Mouse (Mus musculus): Measurements from ENCODE around the gene Cfap45. TPM values are rescaled to one million over a fixed set of nuclear protein-coding genes. Genes with fewer than 3 reads are reported as not detected.

The Cfap45 gene
- total RNA-seq, 2 experiments from 2014 or later, result 3.1 to 4.3 TPM

DNA sequence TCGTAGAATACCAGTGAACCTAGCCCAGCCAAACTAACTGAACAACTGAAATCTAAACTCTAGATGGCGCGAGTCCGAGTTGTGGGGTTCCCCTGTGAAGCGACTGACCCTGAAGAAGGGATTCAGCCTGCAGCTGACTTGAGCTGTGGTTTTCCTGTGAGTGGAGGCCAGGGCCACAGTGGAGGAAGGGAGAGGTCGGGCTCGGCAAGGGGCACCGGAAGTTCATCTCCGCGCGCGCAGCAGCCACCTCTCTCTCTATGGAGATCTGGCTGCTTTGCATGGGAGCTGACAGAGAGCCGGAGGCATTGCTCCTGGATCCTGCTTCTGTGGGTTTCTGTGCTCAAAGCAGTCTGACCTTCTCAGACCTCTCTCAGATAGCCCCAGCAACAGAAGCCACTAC is 7.6 kb upstream of the Cfap45 start:
- peak in 1 of 2 experiments; percentile 81 for DNase-seq (ENCODE audit: extremely low spot score in 1 of 2, low spot score in 2 of 2)
- intact Hi-C loops (cut with DNase I), result no loop called here

DNA sequence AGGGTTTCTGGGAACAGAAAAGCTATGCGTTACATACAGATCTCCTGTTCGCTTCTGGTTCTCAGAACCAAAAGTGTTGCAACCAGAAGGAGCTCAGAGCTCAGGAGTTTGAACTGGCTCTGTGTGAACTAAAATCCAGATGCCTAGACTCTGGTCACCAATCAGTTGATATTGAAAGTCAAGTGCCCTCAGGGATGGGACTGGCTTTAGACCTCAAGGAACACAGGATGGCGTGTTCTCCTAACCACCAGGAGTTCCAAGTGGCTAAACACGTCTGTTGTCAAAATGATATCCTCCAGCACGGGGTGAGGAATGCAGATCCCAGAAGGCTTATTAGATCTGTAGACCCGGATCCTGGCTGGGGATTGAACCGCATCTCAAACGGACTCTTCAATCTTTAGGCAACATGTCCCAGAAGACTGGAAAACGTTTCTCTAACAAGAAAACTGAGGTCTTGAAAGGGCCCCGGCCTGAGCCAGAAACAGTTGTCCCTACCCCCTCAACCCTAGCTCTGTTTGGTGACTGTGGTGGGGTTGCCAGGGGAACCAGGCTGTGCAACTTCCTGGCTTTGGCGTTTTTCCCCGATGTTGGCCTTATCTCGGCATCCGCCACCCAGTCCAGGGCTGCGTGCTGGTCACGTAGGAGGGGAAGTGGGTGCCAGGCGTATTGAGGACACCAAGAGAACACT is 6.9 kb upstream of the Cfap45 start:
- peak in 1 of 2 experiments; percentile 64 for DNase-seq (ENCODE audit: extremely low spot score in 1 of 2, low spot score in 2 of 2)
- intact Hi-C loops (cut with DNase I), result no loop called here

DNA sequence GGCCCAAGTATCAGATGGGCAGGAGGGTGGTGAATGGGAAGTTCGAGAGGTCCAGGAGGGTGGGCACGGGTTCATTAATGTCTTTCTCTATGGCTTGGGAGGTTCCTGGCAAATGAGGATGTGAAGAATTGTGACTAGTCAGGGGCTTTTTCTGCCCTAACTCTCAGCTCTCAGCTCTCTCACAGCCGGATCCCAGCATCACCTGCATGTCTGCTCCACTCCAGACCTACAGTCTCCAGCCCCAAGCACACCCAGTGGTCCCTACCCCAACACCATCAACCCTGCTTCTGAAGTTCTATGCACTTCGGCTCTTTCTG is 6.4 kb upstream of the Cfap45 start:
- intact Hi-C loops (cut with DNase I), result no loop called here
- DNase-seq (ENCODE audit: extremely low spot score in 1 of 2, low spot score in 2 of 2), result no peak

DNA sequence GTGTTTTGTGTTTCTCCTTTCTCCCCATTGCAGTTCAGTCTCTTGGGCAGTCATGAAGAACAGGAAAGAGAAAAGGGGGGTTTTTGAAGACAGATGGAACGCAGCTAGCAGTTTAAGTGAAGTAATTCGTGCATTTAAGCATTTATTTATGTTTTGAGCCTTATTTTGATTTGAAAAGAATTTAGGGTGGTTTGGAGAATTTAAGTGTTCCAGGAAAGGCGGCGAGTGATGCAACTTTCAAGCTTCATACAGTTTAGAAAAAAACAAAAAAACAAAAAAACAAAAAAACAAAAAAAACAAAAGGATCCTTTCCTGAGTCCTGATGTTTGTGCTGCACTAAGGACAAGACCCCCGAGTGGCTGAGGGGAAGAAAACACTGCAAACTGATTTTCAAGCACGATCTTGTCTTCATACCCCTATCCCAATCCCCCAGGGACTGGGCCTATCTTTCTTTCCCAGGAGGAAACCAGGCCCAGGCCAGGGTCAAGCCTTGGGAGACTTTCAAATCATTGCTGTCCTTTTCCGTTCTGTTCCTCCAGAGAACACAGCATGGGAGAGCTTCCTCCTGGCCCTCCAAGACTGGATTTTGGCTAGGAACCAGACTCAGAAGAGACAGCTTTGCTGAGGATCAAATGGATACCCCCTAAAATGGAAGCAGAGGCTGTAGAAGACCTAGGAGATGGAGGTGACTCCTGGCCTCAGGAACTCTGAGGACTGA is 5.9 kb upstream of the Cfap45 start:
- DNase-seq (ENCODE audit: extremely low spot score in 1 of 2, low spot score in 2 of 2), result peak in 1 of 2 experiments; percentile 50
- intact Hi-C loops (cut with DNase I), result no loop called here

DNA sequence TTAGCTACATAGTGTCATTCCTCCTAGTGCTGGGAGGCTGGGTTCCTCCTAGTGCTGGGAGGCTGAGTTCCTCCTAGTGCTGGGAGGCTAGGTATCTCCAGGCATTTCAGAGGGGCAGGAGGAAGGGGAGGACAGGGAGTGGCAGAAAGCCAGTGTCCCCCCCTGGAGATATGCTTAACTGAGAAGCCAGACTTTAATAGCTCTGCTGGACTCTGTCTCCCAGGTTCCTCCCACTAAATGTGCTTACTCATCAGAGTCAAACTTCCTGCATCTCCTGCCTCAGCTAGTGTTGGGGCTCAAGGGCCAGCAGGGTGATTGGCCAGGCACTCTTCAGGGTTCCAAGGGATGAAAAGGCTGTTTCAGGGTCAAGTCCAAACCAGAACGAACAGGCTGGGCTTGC is 5.2 kb upstream of the Cfap45 start:
- DNase-seq (ENCODE audit: extremely low spot score in 1 of 2, low spot score in 2 of 2), result no peak
- intact Hi-C loops (cut with DNase I), result no loop called here

DNA sequence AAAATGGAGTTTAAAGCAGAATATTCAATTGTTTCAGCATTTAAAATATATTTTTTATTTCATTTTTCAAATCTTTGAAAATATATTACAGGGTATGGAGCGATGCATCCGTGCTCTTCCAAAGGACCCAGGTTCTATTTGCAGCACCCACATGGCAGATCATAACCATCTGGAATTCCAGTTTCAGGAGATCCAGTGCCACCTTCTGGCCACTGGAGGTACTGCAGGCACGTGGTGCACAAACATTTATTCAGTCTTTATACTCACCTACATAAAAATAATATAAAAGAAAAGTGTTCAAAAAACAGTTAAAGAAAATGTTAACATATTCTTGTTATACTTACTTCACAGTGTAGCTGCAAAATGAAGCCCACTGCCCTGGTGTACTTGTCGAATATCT is 2.6 kb upstream of the Cfap45 start:
- DNase-seq (ENCODE audit: extremely low spot score in 1 of 2, low spot score in 2 of 2), result no peak
- intact Hi-C loops (cut with DNase I), result no loop called here

DNA sequence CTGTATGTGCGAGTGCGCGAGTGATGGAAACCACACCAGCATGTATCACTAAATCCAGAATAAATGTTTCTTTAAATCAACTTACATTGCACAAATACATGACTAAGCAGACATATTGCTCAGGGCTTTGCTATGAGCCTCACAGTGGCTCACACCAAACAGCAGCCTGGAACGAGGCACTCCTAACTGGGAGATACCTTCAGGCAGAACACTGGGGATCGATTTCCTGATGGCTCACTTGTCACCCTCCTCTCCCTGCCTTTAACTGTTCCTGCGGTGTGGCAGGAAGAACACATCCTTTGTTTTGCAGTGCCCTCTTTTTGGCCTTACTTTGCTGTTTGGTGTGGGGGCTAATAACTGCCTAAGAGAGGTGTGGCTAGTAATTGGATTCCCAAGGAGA is 957 bp upstream of the Cfap45 start:
- no peak for DNase-seq (ENCODE audit: extremely low spot score in 1 of 2, low spot score in 2 of 2)
- intact Hi-C loops (cut with DNase I), result no loop called here

DNA sequence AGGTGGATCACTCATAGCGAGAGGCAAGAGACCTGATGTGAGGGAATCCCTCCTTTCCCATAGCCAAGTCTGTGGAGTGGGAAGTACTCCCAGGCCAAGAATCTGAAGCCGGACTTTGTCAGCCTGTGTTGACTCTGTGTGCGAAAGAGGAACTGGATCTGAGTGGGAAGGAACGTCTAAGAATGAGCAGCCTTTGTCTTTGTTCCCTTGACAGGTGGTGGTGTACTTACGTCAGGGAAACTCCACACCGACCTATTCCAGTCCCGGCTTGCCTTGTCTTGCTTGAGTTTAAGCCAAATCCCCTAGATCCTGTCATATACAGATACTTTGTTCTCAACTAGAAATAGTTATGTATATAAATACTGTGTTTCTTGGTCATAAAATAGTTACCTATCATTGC is 1.9 kb downstream of the Cfap45 start:
- intact Hi-C loops (cut with DNase I), result no loop called here
- no peak for DNase-seq (ENCODE audit: extremely low spot score in 1 of 2, low spot score in 2 of 2)

DNA sequence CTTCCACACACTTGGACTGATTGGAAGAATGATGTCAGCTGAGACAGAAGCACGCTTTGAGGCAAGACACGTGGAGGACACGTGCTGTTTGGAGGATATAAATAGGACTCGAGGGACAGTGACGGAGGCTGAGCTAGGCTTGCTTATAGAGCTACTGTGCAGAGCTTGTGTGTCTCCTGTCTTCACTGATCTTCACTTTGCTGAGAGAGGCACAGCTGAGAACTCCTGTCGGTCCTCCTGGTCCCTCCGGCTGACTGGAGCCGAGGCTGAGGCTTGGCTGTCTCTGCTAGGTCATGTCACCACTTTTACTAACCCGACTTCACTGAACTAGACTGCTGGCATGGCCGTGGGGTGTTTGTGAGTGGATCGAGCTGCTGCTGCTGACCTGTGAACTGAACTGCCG is 3.1 kb downstream of the Cfap45 start:
- intact Hi-C loops (cut with DNase I), result no loop called here

DNA sequence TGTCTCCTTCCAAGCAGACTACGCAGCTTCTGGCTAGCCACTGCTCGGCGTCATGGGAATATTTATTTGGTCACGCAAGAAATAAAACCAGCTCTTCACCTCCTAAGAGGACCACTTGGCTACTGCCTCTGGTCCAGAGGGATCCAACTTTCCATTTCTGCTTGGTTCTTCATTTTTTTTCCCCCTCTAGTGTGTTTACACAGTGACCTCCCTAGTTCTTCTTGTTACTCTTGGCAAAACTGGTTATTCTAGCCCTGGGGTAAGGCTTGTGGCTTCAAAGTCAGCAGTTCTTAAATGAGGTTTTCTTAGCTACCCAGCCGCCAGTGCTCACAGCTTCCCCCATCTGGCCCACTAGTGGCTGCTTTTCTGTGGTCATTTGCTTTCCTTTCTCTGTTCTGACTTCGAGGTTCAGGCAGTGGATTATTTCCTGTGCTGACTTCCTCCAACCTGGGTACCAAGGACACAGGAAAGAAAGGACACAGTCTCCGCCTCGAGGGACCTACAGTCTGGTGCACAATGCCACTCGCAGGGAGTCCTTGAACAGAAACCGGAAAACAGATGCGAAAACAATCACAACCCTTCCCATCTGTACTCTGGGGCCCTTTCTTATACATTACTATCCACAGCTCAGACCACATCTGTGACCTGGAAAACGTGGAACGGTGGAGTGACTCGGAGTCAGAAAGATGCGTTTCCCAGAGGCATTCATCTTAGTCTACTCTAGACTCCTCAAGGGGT is 4.6 kb downstream of the Cfap45 start:
- peak in 1 of 2 experiments; percentile 56 for DNase-seq (ENCODE audit: extremely low spot score in 1 of 2, low spot score in 2 of 2)
- intact Hi-C loops (cut with DNase I), result loop anchor here (5.0 kb wide), 1 partner anchor 872 kb away; no protein-coding TSS in a partner anchor

More for the DNA sequence above, 3.1 kb downstream of the Cfap45 start:
- no peak for DNase-seq (ENCODE audit: extremely low spot score in 1 of 2, low spot score in 2 of 2)

DNA sequence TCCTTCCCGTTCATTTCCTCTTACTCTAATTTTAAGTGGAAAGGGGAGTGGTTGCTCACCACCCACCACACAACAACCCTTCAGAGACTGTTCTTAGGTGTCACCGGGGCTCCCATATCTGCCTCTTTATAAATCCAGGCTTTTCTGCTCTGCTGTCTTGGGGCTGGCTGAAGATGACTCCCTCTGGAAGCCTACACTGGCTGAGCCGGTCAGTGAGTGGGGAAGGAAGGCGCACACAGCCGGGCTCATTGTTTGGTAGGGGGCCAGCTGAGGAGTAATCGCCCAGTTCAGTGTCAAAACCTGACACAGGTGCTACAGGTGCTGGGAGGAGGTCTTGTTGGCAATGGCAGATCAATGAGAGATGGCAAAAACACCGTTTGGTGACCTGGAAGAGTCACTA is 5.4 kb downstream of the Cfap45 start:
- DNase-seq (ENCODE audit: extremely low spot score in 1 of 2, low spot score in 2 of 2), result no peak
- intact Hi-C loops (cut with DNase I), result loop anchor here (5.0 kb wide), 1 partner anchor 871 kb away; no protein-coding TSS in a partner anchor

DNA sequence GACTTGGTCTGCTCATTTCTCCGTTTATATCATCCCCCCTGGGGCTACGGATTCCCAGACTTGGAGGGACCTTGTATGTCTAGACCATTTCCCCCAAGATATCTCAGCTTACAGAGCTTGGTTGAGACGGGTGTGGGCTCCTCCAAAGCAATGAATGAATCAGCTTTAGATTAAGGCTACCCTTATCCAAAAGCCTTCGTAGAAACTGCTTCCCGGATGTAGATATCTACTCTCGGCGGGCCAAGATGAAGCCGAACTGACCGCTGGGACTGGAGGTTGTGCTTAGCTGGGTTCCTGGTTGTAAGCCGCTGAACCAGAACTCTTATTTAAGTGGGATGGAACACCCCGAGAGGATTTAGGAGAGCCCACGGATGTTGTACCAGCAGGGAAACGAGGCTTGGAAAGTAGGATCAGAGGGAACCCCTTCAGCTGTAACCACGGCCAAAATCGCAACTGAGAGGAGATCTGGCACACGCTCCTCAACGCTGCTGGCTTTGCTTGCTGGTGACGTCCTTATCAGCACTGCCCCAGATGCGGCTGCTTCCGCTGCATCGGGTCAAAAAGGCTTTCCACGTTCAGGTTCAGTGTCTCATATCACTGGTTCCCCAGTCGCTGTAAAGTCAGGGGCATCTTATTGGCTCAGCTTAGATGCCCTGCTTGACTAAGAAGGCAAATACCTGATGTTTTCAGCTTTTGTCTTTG is 5.9 kb downstream of the Cfap45 start:
- no peak for DNase-seq (ENCODE audit: extremely low spot score in 1 of 2, low spot score in 2 of 2)
- intact Hi-C loops (cut with DNase I), result loop anchor here (5.0 kb wide), 1 partner anchor 871 kb away; no protein-coding TSS in a partner anchor

DNA sequence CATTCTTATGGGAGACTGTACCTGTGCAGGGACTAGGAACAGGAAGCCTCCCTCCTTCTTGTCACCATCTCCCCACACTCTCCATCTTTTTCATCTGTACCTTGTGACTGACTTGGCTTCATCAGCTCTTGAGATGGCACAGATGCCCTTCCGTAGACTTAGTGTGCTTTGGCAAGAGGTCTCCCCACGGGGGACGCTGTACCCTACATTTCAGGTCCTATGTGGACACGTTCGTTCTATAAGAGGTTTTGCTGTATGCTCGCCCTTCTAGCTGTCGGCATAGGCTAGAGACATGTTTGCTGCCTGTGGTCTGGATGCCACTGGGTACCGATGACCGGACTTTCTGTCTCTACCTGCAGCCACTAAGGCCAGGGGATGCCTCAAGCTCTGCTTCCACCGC is 6.8 kb downstream of the Cfap45 start:
- intact Hi-C loops (cut with DNase I), result loop anchor here (5.0 kb wide), 1 partner anchor 870 kb away; no protein-coding TSS in a partner anchor
- DNase-seq (ENCODE audit: extremely low spot score in 1 of 2, low spot score in 2 of 2), result no peak

DNA sequence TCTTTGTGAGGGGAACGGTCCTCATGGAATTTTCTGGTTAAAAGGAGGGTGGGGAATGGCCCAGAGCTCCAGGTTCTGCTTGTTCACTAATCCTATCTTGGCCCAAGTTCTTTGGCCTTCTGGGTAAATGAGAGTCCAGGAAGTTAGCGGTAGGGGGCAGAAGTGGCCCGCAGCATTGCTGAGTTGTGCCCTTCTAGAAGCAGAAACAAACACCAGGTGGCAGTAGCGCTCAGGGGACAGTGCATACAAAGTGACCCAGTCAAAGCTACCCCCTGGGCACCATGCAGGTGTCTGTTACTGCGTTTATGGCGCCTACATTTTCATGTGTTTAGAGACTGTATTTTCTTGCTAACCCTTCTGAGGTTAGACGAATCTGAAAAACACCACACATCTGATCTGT is 8.1 kb downstream of the Cfap45 start:
- peak; percentile 74 to 92 for DNase-seq (ENCODE audit: extremely low spot score in 1 of 2, low spot score in 2 of 2)
- intact Hi-C loops (cut with DNase I), result loop anchor here (2.0 to 5.0 kb wide), 3 partner anchors 34 to 869 kb away; partner anchors contain the start of gene Dusp23

DNA sequence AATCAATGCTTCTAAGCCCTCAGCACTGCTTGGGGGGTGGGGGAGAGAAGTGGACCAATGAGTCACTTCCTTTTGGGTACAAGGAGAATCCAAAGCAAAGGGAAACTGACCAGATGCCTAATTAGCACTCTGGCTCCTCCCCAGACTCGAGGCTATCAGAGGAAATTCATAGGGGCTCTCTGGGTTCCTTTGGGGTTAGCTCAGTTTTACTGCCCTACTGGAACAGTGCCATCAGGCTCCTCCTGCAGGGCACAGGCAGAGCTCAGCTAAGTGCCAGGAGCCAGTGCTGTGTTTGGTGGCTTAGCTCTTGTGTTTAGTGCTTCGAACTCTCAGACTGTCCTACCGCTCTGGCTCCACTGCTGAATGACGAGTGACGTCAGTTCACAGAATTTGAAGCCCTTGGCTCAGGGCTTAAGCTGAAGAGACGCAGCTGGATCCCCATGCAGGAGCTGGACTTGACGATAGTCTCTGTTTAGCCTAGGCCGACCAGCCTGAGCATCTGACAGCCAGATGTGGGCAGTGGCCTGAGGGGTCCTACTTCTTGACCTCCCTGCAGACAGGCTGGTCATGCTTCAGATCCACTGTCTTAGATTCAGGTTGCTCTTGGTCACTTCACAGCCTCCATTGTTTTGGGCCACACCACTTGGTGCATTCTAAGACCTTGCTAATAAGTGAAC is 10.1 kb downstream of the Cfap45 start:
- DNase-seq (ENCODE audit: extremely low spot score in 1 of 2, low spot score in 2 of 2), result no peak
- intact Hi-C loops (cut with DNase I), result loop anchor here (5.0 kb wide), 1 partner anchor 82 kb away; no protein-coding TSS in a partner anchor

DNA sequence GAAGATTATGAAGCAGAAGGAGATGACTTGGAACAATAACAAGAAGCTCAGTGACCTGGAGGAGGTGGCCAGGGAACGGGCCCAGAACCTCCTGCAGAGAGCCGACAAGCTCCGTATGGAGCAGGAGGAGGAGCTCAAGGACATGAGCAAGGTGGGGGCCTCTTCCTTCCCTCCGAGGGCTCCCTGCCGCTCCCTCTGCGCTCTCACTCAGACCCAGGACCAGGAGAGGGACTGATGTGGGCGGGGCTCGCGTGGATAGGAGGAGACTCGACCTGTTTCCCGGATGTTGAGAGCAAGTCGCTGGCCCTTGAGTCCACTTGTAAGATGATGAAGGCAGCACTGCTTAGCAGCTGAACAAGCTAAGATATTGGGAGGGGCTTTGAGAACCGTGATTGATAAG is 11.9 kb downstream of the Cfap45 start:
- DNase-seq (ENCODE audit: extremely low spot score in 1 of 2, low spot score in 2 of 2), result peak in 1 of 2 experiments; percentile 72
- intact Hi-C loops (cut with DNase I), result loop anchor here (5.0 kb wide), 1 partner anchor 80 kb away; no protein-coding TSS in a partner anchor

DNA sequence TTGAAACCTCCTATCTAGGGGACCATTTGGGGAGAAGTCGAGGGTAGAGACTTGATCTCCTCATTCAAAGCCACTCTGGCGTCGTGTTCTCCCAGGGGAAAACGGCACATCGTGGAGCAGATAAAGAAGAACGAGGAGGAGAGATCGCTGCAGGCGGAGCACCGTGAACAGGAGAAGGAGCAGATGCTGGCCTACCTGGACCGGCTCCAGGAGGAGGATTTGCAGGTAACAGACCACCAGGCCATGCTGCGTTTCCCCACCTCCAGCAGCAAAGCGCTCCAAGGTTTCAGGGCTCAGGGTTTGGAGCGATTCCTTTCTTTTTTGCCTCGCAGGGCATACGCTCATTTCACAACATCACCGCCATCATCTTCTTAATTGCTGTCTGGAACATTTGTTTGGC is 14.5 kb downstream of the Cfap45 start:
- intact Hi-C loops (cut with DNase I), result no loop called here
- no peak for DNase-seq (ENCODE audit: extremely low spot score in 1 of 2, low spot score in 2 of 2)

DNA sequence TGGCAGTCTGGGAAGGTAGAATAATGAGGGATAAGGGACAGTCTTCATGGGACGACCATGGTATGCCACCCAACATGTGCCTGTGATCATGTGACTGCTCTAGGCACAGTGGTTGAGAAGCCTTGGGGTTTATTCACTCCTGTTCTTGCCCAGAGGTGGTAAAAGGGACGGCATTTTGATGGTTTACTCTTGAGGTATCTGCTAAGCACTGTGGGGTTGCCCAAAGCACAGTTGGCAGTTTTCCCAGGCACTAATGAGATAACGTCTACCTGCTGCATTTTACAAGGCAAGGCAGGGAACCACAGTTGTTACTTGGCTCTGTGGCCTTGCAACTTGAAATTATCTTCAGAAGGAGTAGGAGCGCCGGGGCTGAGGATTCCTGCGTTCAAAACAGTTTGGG is 19.2 kb downstream of the Cfap45 start:
- DNase-seq (ENCODE audit: extremely low spot score in 1 of 2, low spot score in 2 of 2), result no peak
- intact Hi-C loops (cut with DNase I), result no loop called here

All from left cerebral cortex, postnatal 10 days (tissue).